Mouse (Mus musculus): ENCODE data around the gene Dcun1d4.

Dcun1d4 gene

GRCm38 (mm10) chr5:73497401-73497800 is 16.6 kb downstream of the Dcun1d4 start:
- DNase-seq (ENCODE audit: extremely low read depth, insufficient read length, low spot score): no peak

GRCm38 (mm10) chr5:73498559-73498958 is 17.8 kb downstream of the Dcun1d4 start:
- no peak for DNase-seq (ENCODE audit: extremely low read depth, insufficient read length, low spot score)

- no peak for DNase-seq (ENCODE audit: extremely low read depth, insufficient read length, low spot score)
Measured at GRCm38 (mm10) chr5:73500867-73501440, 20.2 kb downstream of the Dcun1d4 start.

GRCm38 (mm10) chr5:73502422-73502821 is 21.6 kb downstream of the Dcun1d4 start:
- DNase-seq (ENCODE audit: extremely low read depth, insufficient read length, low spot score): no peak

- DNase-seq (ENCODE audit: extremely low read depth, insufficient read length, low spot score): no peak
Measured at GRCm38 (mm10) chr5:73503015-73503757, 22.4 kb downstream of the Dcun1d4 start.

- no peak for DNase-seq (ENCODE audit: extremely low read depth, insufficient read length, low spot score)
Measured at GRCm38 (mm10) chr5:73511074-73511473, 30.3 kb downstream of the Dcun1d4 start.

GRCm38 (mm10) chr5:73512241-73512640 is 31.4 kb downstream of the Dcun1d4 start:
- no peak for DNase-seq (ENCODE audit: extremely low read depth, insufficient read length, low spot score)

- DNase-seq (ENCODE audit: extremely low read depth, insufficient read length, low spot score): no peak
Measured at GRCm38 (mm10) chr5:73512661-73513060, 31.9 kb downstream of the Dcun1d4 start.

GRCm38 (mm10) chr5:73514202-73514601 is 33.4 kb downstream of the Dcun1d4 start:
- DNase-seq (ENCODE audit: extremely low read depth, insufficient read length, low spot score): no peak

GRCm38 (mm10) chr5:73517299-73517698 is 36.5 kb downstream of the Dcun1d4 start:
- DNase-seq (ENCODE audit: extremely low read depth, insufficient read length, low spot score): no peak

GRCm38 (mm10) chr5:73518424-73519211 is 37.8 kb downstream of the Dcun1d4 start:
- DNase-seq (ENCODE audit: extremely low read depth, insufficient read length, low spot score): no peak

- no peak for DNase-seq (ENCODE audit: extremely low read depth, insufficient read length, low spot score)
Measured at GRCm38 (mm10) chr5:73520787-73521186, 40.0 kb downstream of the Dcun1d4 start.

- no peak for DNase-seq (ENCODE audit: extremely low read depth, insufficient read length, low spot score)
Measured at GRCm38 (mm10) chr5:73523227-73523626, 42.4 kb downstream of the Dcun1d4 start.

- DNase-seq (ENCODE audit: extremely low read depth, insufficient read length, low spot score): no peak
Measured at GRCm38 (mm10) chr5:73524300-73525000, 43.6 kb downstream of the Dcun1d4 start.

- no peak for DNase-seq (ENCODE audit: extremely low read depth, insufficient read length, low spot score)
Measured at GRCm38 (mm10) chr5:73532222-73532621, 51.4 kb downstream of the Dcun1d4 start.

- DNase-seq (ENCODE audit: extremely low read depth, insufficient read length, low spot score): no peak
Measured at GRCm38 (mm10) chr5:73532879-73533278, 52.1 kb downstream of the Dcun1d4 start.

GRCm38 (mm10) chr5:73537669-73538068 is 56.9 kb downstream of the Dcun1d4 start:
- no peak for DNase-seq (ENCODE audit: extremely low read depth, insufficient read length, low spot score)

GRCm38 (mm10) chr5:73538586-73539298 is 57.9 kb downstream of the Dcun1d4 start:
- peak; percentile 8 for DNase-seq (ENCODE audit: extremely low read depth, insufficient read length, low spot score)

- DNase-seq (ENCODE audit: extremely low read depth, insufficient read length, low spot score): no peak
Measured at GRCm38 (mm10) chr5:73539848-73540510, 59.2 kb downstream of the Dcun1d4 start.

GRCm38 (mm10) chr5:73540511-73540871 is 59.7 kb downstream of the Dcun1d4 start:
- DNase-seq (ENCODE audit: extremely low read depth, insufficient read length, low spot score): no peak
